8 mouse cellular contexts compared by ENCODE assay signal in genomic region chr17:5733400-5733799, GRCm38 (mm10).
A peak's percentile ranks its signal among the peaks of the same experiment; 100 is the strongest.
DNase-seq lines count a peak whose midpoint lies in the region; ATAC-seq and TF ChIP-seq lines count a peak whose summit lies in the region.

No protein-coding gene starts in this region.

- H3K4me1 ChIP-seq in embryonic fibroblast, embryonic 13.5 days (ENCODE audit: control insufficient read depth, insufficient read depth, low read length) = no peaks in the 10 kb centered on the region

- intact Hi-C loops in heart, postnatal 10 days (cut with DNase I) = loop anchor here (5.0 kb wide), 1 partner anchor 291 kb away; the partner anchor contains the start of gene Tmem242
- intact Hi-C loops in heart, postnatal 25 days (cut with DNase I) = no loop called here
- intact Hi-C loops in left cerebral cortex, postnatal 36 days (cut with DNase I) = loop anchor here (5.0 kb wide), 1 partner anchor 241 kb away; the partner anchor contains the start of gene Zdhhc14

- TF ChIP-seq CTCF in embryonic fibroblast, embryonic 13.5 days (IDR thresholded peaks at IDR 0.05; ENCODE audit: borderline replicate concordance, insufficient read depth, low read length) = peak; percentile 27; the same call in 1 of the 2 replicates

- DNase-seq in heart, postnatal 10 days = peak; percentile 22 to 50
- no peak for DNase-seq in heart, postnatal 25 days (ENCODE audit: low spot score)
- peak; percentile 60 for DNase-seq in adrenal gland, postnatal 25 days
- DNase-seq in left cerebral cortex, postnatal 36 days (ENCODE audit: low spot score in 2 of 2) = peak; percentile 21 to 27
- peak; percentile 41 to 57 for DNase-seq in right cerebral cortex, adult 2 months (ENCODE audit: low spot score in 2 of 2)
- DNase-seq in yolk sac, embryonic 10.5 days (ENCODE audit: low spot score) = no peak

- no peak for TF ChIP-seq POLR2A in embryonic fibroblast, embryonic 13.5 days (IDR thresholded peaks at IDR 0.05; ENCODE audit: low read depth, low read length)

- no peak overlapping the region for H3K4me3 ChIP-seq in embryonic fibroblast, embryonic 13.5 days (ENCODE audit: insufficient read depth, low read length)

- ATAC-seq in CD4-positive, CD25-positive, alpha-beta regulatory T cell, adult 4 months = peak; percentile 62

- no peak overlapping the region for H3K27ac ChIP-seq in embryonic fibroblast, embryonic 13.5 days (ENCODE audit: insufficient read depth, low read length)

Comparison
In these comparisons a context has a peak if more than half of its experiments do, and no peak if none do; other contexts are left out.
1. DNase-seq: peak in heart, postnatal 10 days (2 of 2), adrenal gland, postnatal 25 days (single experiment), left cerebral cortex, postnatal 36 days (2 of 2) and right cerebral cortex, adult 2 months (2 of 2); none in heart, postnatal 25 days (single experiment) and yolk sac, embryonic 10.5 days (single experiment).